Mouse (Mus musculus): ENCODE results near the gene Bmp7.
A peak's percentile ranks its signal among the peaks of the same experiment; 100 is the strongest.

Gene Bmp7

DNA sequence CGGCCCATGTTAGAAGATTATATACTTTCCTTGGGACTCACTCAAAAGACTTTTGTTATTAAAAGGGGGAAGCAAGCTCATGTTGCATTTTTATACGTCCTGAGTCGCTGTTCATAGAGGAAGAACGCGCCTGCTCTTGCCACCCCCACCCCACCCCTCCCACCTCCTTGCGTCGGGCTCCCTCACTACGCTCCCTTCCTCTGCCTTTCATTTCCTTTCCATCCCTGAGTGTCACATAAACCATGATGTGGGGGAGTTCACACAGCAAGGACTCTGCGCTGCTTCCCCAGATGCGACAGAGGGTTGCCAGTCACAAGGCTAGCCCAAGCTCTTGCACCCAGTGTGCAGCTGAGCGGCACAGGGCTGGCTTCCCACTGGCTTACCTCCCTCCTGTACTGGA is 88.3 kb downstream of the Bmp7 start:
- no peak for DNase-seq (ENCODE audit: low spot score)

- DNase-seq (ENCODE audit: low spot score) = no peak
Observed at GRCm38 (mm10) chr2:172848193-172848592, 91.9 kb downstream of the Bmp7 start.

DNA sequence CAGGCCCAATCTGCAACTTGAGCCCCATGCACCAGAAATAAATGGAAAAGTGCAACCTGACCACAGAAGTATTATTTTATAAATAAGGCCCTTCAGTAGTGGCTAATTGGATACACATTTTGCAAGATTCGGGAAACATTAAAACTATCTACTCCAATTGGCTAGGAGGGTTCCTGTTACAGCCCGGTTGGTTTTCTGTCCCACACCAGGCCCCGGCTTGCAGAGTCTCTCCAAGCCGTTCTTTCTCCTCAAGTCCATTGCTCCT is 93.9 kb downstream of the Bmp7 start:
- no peak for DNase-seq (ENCODE audit: low spot score)

DNA sequence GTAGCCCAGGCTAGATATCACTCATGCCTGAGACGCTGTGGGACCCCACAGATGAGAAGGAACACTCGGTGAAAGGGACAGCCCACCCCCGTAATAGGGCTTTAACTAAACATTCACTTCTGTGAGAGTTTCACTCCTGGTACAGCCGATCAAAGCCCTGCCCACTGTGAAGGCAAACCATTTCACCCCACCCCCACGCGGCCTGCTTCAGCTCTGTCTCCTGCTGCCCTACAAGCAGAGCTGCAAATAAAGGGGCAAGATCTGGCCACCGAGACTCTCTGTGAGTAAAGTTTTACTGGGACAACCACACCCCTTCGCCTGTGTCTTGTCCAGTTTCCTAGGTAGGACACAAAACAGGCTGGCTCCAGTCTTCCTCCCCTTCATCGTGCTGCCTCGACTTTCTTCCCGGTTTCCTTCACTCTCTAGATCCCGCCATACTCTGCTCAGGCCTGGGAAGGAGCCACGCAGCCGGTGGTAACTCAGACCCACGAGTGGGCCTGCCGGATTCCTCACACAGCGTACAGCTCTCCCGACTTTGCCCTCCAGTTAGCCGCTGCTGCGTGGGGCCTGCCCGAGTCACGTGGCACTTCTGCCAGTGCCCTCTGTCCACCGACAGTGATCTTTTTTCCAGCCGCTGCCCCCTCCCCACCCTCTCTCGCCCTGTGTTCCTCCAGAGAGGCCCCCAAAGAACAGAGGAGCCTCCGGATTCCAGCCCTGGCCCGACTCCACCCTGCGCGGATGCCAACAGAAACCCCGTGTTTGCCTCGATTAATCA is 94.4 kb downstream of the Bmp7 start:
- no peak for DNase-seq (ENCODE audit: low spot score)

GRCm38 (mm10) chr2:172843903-172844302 is 96.2 kb downstream of the Bmp7 start:
- no peak for DNase-seq (ENCODE audit: low spot score)

GRCm38 (mm10) chr2:172842306-172842705 is 97.8 kb downstream of the Bmp7 start:
- no peak for DNase-seq (ENCODE audit: low spot score)

DNA sequence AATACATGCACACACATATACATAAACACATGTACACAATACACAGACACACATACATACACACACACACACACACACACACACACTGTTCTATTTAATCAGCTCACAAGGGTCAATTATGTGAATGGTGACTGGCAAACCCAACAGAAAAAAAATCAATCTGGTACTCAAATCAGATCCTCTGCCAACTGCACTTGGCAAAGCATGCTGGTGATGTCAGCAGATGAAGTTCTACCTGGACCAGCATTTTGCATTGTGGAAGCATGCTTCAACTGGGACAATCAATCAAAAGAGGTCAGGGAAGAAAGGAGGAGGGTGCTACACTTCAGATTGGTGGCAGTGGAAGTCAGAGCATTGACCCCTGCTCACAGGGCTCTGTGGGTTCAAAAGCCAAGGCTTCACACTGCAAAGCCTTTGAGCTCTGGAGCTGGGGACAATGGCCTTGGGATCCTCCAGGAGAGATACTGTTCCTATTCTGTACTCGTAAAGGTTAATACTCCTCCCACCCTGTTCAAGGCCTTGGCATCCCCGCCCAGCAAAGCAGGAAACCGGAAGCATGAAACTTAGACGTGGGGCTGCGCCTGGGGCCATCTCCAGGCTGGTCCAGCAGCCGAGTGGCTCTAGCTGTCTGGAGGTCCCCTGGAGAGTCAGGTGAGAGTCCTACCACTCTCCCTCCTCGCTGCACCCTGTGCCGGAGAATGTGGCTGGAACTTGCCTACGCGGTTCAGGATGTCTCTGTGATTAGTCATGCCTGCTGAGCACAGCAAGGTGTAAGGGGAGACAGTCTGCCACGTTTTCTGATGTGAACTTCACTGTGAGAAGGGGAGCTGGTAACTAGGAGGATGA is 99.0 kb downstream of the Bmp7 start:
- no peak for DNase-seq (ENCODE audit: low spot score)

GRCm38 (mm10) chr2:172839317-172839980 is 100.7 kb downstream of the Bmp7 start:
- DNase-seq (ENCODE audit: low spot score) = no peak

DNA sequence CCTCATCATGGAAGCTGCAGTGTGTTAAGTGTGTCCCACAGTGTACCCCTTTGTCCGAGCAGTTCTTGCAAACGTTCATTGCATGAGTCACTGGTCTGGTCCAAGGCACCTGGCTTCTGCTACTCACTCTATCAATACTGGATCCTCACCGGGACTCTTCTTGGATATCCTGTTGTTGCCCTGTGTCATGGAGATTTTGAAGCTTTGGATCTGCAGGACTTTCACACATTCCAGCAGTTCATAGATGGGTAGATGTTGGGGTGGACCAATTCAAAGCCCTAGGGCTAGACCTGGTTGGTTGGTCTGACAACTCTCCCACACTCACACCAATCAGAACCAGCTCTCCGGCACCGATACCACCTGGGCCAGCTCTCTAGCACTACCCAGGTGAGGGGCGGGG is 103.6 kb downstream of the Bmp7 start:
- no peak for DNase-seq (ENCODE audit: low spot score)

DNA sequence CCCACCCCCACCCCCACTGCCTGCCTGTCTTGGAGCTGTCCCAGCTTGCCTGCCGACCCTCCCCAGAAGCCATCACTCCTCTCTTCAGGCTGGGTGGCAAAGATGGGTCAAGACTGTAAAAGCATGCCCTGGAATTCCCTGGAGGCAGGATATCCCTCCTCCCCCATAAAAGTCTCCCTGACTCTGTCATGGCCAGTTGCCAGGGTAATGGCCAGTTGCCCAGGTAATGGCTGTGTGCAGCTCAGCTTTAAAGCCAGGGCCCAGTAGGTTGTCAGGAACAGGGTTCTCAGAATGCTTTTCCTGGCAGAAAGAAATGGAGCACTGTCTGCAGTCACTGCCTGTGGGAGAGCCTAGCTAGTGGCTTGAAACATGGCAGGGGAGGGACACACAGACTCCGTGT is 106.9 kb downstream of the Bmp7 start:
- DNase-seq (ENCODE audit: low spot score) = peak; percentile 48

DNA sequence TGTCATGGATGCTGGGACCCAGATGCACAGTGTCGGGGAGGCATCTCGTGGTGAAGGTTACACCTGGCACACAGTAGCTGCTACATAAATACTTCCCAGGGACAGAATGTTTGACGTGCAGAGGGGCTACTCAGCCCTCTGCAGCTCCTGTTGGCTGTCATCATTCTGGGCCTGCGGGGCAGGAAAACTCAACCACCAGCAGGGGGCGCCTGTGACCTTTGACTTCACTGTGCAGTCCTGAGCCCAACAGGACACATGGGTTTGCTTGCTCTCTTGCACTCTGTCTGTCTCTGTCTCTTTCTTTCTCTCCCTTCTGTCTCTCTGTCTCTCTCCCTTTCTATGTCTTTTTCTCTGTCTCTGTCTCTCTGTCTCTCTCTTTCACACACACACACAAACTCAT is 108.4 kb downstream of the Bmp7 start:
- peak; percentile 77 for DNase-seq (ENCODE audit: low spot score)

- DNase-seq (ENCODE audit: low spot score) = peak; percentile 94
Observed at GRCm38 (mm10) chr2:172831133-172831532, 109.0 kb downstream of the Bmp7 start.

- DNase-seq (ENCODE audit: low spot score) = no peak
Observed at GRCm38 (mm10) chr2:172828229-172828628, 111.9 kb downstream of the Bmp7 start.

GRCm38 (mm10) chr2:172827564-172827963 is 112.6 kb downstream of the Bmp7 start:
- DNase-seq (ENCODE audit: low spot score) = no peak

DNA sequence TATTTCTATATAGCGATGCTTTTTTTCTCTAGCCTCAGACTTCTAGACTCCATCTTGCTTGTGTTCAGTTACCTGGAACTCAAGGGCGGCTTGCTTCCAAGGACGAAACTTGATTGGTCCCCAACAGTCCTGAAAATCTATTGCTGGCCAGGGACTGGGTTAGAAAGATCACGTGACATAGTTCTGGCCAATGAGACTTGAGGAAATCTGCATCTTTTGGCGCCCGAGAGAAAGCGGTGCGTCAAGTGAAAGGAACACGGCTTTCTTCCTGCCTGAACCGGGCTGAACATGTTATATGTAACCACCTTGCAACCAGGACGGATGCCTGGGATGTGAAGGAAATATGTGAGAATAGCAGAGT is 114.4 kb downstream of the Bmp7 start:
- no peak for DNase-seq (ENCODE audit: low spot score)

DNA sequence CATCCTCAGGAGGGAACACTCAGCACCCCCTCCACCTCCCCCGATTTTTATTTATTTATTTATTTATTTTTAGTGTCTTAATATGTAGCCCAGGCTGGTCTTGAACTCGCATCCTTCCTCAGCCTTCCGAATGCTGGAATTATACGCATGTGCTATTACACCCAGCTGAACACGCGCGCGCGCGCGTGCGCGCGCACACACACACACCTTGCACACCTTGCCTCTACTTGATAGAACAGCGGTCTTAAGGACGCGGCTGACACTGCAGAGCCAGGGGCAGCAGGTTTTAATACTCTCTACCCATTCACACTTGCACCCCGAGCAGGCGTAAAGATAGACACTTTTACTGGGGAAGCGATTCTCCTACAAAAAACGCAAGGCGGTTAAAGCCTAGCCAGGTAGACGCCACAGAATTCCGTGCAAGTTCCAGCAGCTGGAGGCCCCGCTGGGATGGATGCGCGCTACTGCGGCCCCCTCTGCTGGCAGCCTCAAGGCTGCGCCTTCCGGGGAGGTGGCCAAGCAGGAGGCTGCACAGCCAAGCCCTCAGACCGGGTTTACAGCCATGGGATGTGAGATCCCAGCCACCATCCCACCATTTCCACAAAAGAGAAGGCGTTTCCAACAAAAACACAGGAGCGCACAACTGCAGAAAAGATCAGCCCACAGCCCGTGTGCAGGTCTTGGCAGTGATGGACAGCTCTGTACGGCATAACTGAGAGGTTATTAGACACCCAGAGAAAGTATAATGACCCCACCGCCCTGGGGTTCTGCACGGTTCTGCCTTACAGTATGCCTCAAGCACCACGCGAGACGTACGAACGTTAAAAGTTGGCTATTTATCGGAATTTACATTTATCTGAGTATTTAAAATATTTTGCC is 115.0 kb downstream of the Bmp7 start:
- peak; percentile 47 for DNase-seq (ENCODE audit: low spot score)

DNA sequence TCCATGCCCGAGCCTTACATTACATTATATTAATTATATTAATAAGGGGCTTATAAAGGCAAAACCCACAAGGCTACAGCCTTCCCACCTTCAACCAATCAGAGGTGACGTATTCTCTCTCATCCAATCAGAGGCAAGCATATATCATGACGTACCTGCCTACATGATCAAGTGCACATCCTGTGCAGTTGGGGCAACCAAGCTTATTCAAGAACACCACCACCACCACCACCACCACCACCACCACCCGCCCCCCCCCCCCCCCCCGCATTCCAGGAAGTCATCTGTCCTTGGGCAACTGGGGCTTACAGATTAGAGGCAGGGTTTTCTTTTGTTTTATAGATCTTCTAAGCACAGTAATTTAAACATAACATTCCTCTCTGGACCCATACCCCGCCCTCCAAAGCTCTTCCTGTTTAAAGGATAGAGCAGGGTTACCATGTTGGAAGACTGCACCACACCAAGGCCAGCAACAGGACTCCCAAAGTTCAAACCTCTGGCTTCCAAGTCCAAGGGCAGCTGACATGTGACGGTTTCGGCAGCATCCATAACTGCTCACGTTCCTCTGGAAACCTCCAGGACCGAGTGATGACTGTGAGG is 121.4 kb downstream of the Bmp7 start:
- no peak for DNase-seq (ENCODE audit: low spot score)

Measured in ovary, postnatal 10 days (tissue).